Mouse (Mus musculus): ENCODE results near the gene Fancf. TPM values are rescaled to one million over a fixed set of nuclear protein-coding genes. Genes with fewer than 3 reads are reported as not detected.

Fancf gene
- polyA plus RNA-seq, 1 experiment, result 7.2 TPM

GRCm38 (mm10) chr7:51880121-51880520, 18.1 kb upstream of the Fancf start:
- Histone ChIP-seq H3K4me3 (peak overlapping the region; percentile 27), H3K27me3 (ENCODE audit: control insufficient read depth, insufficient read depth, insufficient read length) (no peaks in the 10 kb centered on the region), H3ac (ENCODE audit: control insufficient read depth, insufficient read length) (no peak overlapping the region), H3K79me2 (ENCODE audit: control insufficient read depth, insufficient read depth) (peaks cover 12% of the 10 kb centered on the region), H3K36me3 (ENCODE audit: control insufficient read depth, insufficient read depth) (no peaks in the 10 kb centered on the region), H3K4me2 (ENCODE audit: low read depth) (peak overlapping the region; percentile 88)
- TF ChIP-seq POLR2A (IDR thresholded peaks at IDR 0.05; ENCODE audit: insufficient read length, low read depth) (no peak), MAX (IDR thresholded peaks at IDR 0.05; ENCODE audit: low read depth) (no peak), E2F4 (IDR thresholded peaks at IDR 0.05; ENCODE audit: insufficient read depth) (no peak), SRF (IDR thresholded peaks at IDR 0.05; ENCODE audit: control insufficient read depth, insufficient read length, low read depth) (no peak), MYOD1 (IDR thresholded peaks at IDR 0.05; ENCODE audit: control insufficient read depth in 1 of 3, insufficient read length in 2 of 3, low read depth in 2 of 3) (no peak), POLR2AphosphoS2 (IDR thresholded peaks at IDR 0.05; ENCODE audit: insufficient read length, low read depth) (no peak), TCF12 (IDR thresholded peaks at IDR 0.05; ENCODE audit: insufficient read depth, poor library complexity, severe bottlenecking) (no peak), REST (IDR thresholded peaks at IDR 0.05; ENCODE audit: insufficient read depth, insufficient read length) (no peak), CEBPB (IDR thresholded peaks at IDR 0.05; ENCODE audit: insufficient read depth, poor library complexity, severe bottlenecking) (no peak), MYOG (IDR thresholded peaks at IDR 0.05; ENCODE audit: control insufficient read depth in 1 of 3, insufficient read depth in 1 of 3, insufficient read length in 2 of 3, low read depth in 2 of 3) (no peak), TCF3 (IDR thresholded peaks at IDR 0.05; ENCODE audit: insufficient read length, low read depth) (no peak), USF1 (IDR thresholded peaks at IDR 0.05; ENCODE audit: low read depth) (no peak)

- Histone ChIP-seq H3ac (ENCODE audit: control insufficient read depth, insufficient read length) (no peak overlapping the region), H3K4me3 (peak overlapping the region; percentile 27), H3K79me2 (ENCODE audit: control insufficient read depth, insufficient read depth) (peaks cover 12% of the 10 kb centered on the region), H3K36me3 (ENCODE audit: control insufficient read depth, insufficient read depth) (no peaks in the 10 kb centered on the region), H3K27me3 (ENCODE audit: control insufficient read depth, insufficient read depth, insufficient read length) (no peaks in the 10 kb centered on the region), H3K4me2 (ENCODE audit: low read depth) (peak overlapping the region; percentile 88)
- TF ChIP-seq POLR2AphosphoS2 (IDR thresholded peaks at IDR 0.05; ENCODE audit: insufficient read length, low read depth), result no peak
- no peak for TF ChIP-seq E2F4 (IDR thresholded peaks at IDR 0.05; ENCODE audit: insufficient read depth)
- peak in 2 of 3 experiments; percentile 62 to 71 for TF ChIP-seq MYOG (IDR thresholded peaks at IDR 0.05; ENCODE audit: control insufficient read depth in 1 of 3, insufficient read depth in 1 of 3, insufficient read length in 2 of 3, low read depth in 2 of 3)
- TF ChIP-seq CEBPB (IDR thresholded peaks at IDR 0.05; ENCODE audit: insufficient read depth, poor library complexity, severe bottlenecking), result peak; percentile 64
- no peak for TF ChIP-seq SRF (IDR thresholded peaks at IDR 0.05; ENCODE audit: control insufficient read depth, insufficient read length, low read depth)
- peak in 2 of 3 experiments; percentile 56 to 76 for TF ChIP-seq MYOD1 (IDR thresholded peaks at IDR 0.05; ENCODE audit: control insufficient read depth in 1 of 3, insufficient read length in 2 of 3, low read depth in 2 of 3)
Observed at GRCm38 (mm10) chr7:51879136-51879723, 17.2 kb upstream of the Fancf start.

- peak overlapping the region; percentile 88 for H3K4me2 ChIP-seq (ENCODE audit: low read depth)
- no peaks in the 10 kb centered on the region for H3K36me3 ChIP-seq (ENCODE audit: control insufficient read depth, insufficient read depth)
- peaks cover 12% of the 10 kb centered on the region for H3K79me2 ChIP-seq (ENCODE audit: control insufficient read depth, insufficient read depth)
- no peaks in the 10 kb centered on the region for H3K27me3 ChIP-seq (ENCODE audit: control insufficient read depth, insufficient read depth, insufficient read length)
- H3ac ChIP-seq (ENCODE audit: control insufficient read depth, insufficient read length), result no peak overlapping the region
- TF ChIP-seq MYOD1 (IDR thresholded peaks at IDR 0.05; ENCODE audit: control insufficient read depth in 1 of 3, insufficient read length in 2 of 3, low read depth in 2 of 3) (no peak), MAX (IDR thresholded peaks at IDR 0.05; ENCODE audit: low read depth) (no peak), CEBPB (IDR thresholded peaks at IDR 0.05; ENCODE audit: insufficient read depth, poor library complexity, severe bottlenecking) (no peak), REST (IDR thresholded peaks at IDR 0.05; ENCODE audit: insufficient read depth, insufficient read length) (no peak), TCF12 (IDR thresholded peaks at IDR 0.05; ENCODE audit: insufficient read depth, poor library complexity, severe bottlenecking) (no peak), SRF (IDR thresholded peaks at IDR 0.05; ENCODE audit: control insufficient read depth, insufficient read length, low read depth) (no peak), TCF3 (IDR thresholded peaks at IDR 0.05; ENCODE audit: insufficient read length, low read depth) (no peak), E2F4 (IDR thresholded peaks at IDR 0.05; ENCODE audit: insufficient read depth) (no peak), USF1 (IDR thresholded peaks at IDR 0.05; ENCODE audit: low read depth) (no peak), MYOG (IDR thresholded peaks at IDR 0.05; ENCODE audit: control insufficient read depth in 1 of 3, insufficient read depth in 1 of 3, insufficient read length in 2 of 3, low read depth in 2 of 3) (no peak), POLR2A (IDR thresholded peaks at IDR 0.05; ENCODE audit: insufficient read length, low read depth) (no peak), POLR2AphosphoS2 (IDR thresholded peaks at IDR 0.05; ENCODE audit: insufficient read length, low read depth) (no peak)
- peak overlapping the region; percentile 27 for H3K4me3 ChIP-seq
Observed at GRCm38 (mm10) chr7:51878730-51879129, 16.7 kb upstream of the Fancf start.

- no peak overlapping the region for H3K4me2 ChIP-seq (ENCODE audit: low read depth)
- no peak overlapping the region for H3K4me3 ChIP-seq
- H3K36me3 ChIP-seq (ENCODE audit: control insufficient read depth, insufficient read depth), result peaks cover 5% of the 10 kb centered on the region
- no peak overlapping the region for H3ac ChIP-seq (ENCODE audit: control insufficient read depth, insufficient read length)
- no peak for TF ChIP-seq TCF3 (IDR thresholded peaks at IDR 0.05; ENCODE audit: insufficient read length, low read depth)
- TF ChIP-seq POLR2A (IDR thresholded peaks at IDR 0.05; ENCODE audit: insufficient read length, low read depth), result no peak
- TF ChIP-seq SRF (IDR thresholded peaks at IDR 0.05; ENCODE audit: control insufficient read depth, insufficient read length, low read depth), result no peak
- TF ChIP-seq CEBPB (IDR thresholded peaks at IDR 0.05; ENCODE audit: insufficient read depth, poor library complexity, severe bottlenecking), result no peak
- TF ChIP-seq POLR2AphosphoS2 (IDR thresholded peaks at IDR 0.05; ENCODE audit: insufficient read length, low read depth), result no peak
- TF ChIP-seq MYOG (IDR thresholded peaks at IDR 0.05; ENCODE audit: control insufficient read depth in 1 of 3, insufficient read depth in 1 of 3, insufficient read length in 2 of 3, low read depth in 2 of 3), result no peak
- no peak for TF ChIP-seq MYOD1 (IDR thresholded peaks at IDR 0.05; ENCODE audit: control insufficient read depth in 1 of 3, insufficient read length in 2 of 3, low read depth in 2 of 3)
- no peak for TF ChIP-seq E2F4 (IDR thresholded peaks at IDR 0.05; ENCODE audit: insufficient read depth)
- no peak for TF ChIP-seq TCF12 (IDR thresholded peaks at IDR 0.05; ENCODE audit: insufficient read depth, poor library complexity, severe bottlenecking)
- TF ChIP-seq USF1 (IDR thresholded peaks at IDR 0.05; ENCODE audit: low read depth), result no peak
- TF ChIP-seq MAX (IDR thresholded peaks at IDR 0.05; ENCODE audit: low read depth), result no peak
- TF ChIP-seq REST (IDR thresholded peaks at IDR 0.05; ENCODE audit: insufficient read depth, insufficient read length), result no peak
- H3K27me3 ChIP-seq (ENCODE audit: control insufficient read depth, insufficient read depth, insufficient read length), result no peaks in the 10 kb centered on the region
- H3K79me2 ChIP-seq (ENCODE audit: control insufficient read depth, insufficient read depth), result peaks cover 6% of the 10 kb centered on the region
Observed at GRCm38 (mm10) chr7:51876316-51876715, 14.2 kb upstream of the Fancf start.
